Mouse (Mus musculus): ENCODE measurements around the gene Ank2. TPM values are rescaled to one million over a fixed set of nuclear protein-coding genes. Genes with fewer than 3 reads are reported as not detected.
"Not testable (repeated sequence)": the region's sequence is repeated elsewhere in the genome, so short reads cannot be mapped to it uniquely, and the experiment has no call there.

The Ank2 gene
- polyA plus RNA-seq, 1 experiment from 2014 or later, result 4.9 TPM

DNA sequence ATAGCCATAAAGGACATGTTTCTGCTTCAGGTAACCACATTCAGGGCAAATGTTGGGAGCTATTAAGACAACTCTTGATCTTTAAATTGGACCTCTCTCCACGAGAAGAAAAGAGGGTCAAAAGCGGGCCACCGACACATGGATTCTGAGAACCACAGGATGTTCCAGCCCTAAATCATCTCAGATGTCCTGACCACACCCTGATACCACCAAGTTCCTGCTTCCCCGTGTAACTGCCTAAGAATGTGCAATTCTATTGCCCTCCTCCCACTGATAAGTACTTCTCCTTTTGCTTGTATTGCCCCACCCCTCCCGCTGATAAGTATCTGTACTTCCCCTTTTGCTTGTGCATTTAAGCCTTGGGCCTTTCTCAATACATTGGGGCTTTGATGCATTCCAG, 18.8 kb downstream of the Ank2 start:
- H3K36me3 ChIP-seq; ATAC-seq (ENCODE audit: low read depth); H3K4me3 ChIP-seq (replicated peaks); DNase-seq; H3K27me3 ChIP-seq; H3K9ac ChIP-seq; H3K27ac ChIP-seq; H3K4me1 ChIP-seq (replicated peaks); H3K4me2 ChIP-seq; H3K9me3 ChIP-seq (replicated peaks): not testable (repeated sequence)
- 19% methylated on average over 5 of the region's 5 CpGs for WGBS (ENCODE audit: insufficient replicate concordance)

DNA sequence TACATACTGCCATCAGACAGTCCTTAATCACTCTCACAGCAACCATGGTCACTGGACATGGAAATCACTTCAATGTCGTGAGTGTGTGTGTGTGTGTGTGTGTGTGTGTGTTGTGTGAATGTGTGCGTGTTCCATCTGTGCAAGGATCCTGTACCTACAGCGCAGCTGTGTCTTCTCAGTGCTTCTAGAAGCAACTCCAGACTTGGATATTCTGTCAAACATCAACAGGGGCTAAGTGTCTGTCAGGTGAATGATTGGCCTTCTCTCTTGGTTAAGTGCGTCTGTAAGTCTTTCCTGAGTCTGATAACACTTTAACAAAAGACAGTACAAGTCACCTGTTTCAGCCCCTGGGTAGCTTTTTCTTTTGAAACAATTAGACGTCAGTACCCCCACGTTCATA, 25.0 kb downstream of the Ank2 start:
- H3K27ac ChIP-seq, result no peak overlapping the region
- H3K4me3 ChIP-seq (replicated peaks), result no peak overlapping the region
- no peaks in the 10 kb centered on the region for H3K9me3 ChIP-seq (replicated peaks)
- no peak overlapping the region for H3K4me2 ChIP-seq
- ATAC-seq (ENCODE audit: low read depth) (no peak), DNase-seq (no peak)
- peaks cover 8% of the 10 kb centered on the region for H3K4me1 ChIP-seq (replicated peaks)
- H3K27me3 ChIP-seq, result no peaks in the 10 kb centered on the region
- H3K9ac ChIP-seq, result no peak overlapping the region
- no peaks in the 10 kb centered on the region for H3K36me3 ChIP-seq
- WGBS (ENCODE audit: insufficient replicate concordance), result 61% methylated on average over 6 of the region's 6 CpGs

DNA sequence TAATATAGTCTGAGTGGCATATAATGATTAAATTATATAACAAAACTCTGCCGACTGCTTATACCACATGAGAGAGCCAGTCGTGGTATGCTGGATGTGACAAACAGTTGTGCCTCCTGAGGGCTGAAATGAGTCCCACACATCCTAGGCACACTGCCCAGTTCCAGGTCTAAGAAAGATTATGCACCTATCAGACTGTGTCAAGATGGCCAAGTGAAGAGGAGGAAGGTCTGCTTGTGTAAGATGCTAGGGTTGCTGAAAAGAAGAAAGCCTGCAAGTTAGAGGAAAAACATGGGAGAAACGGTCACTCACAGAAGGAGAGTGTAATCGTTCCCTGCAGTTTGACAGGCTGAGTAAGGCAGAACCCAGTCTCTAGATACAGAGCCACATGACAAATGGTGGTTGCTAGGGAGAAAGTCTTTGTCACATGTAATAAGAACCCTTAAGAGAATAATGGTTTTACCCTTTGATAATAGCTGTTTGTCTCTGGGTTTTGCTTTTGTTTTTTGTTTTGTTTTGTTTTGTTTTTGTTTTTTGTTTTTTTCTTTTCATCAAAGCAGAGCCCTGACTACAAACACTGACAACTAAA, 29.9 kb downstream of the Ank2 start:
- Histone ChIP-seq H3K9me3 (replicated peaks) (no peaks in the 10 kb centered on the region), H3K4me1 (replicated peaks) (peaks cover 32% of the 10 kb centered on the region), H3K27me3 (no peaks in the 10 kb centered on the region), H3K36me3 (no peaks in the 10 kb centered on the region), H3K4me3 (replicated peaks) (no peak overlapping the region), H3K27ac (peak overlapping the region; percentile 55; the same call in 1 of the 2 replicates), H3K4me2 (peak overlapping the region; percentile 32; the same call in 1 of the 2 replicates), H3K9ac (no peak overlapping the region)
- peak; percentile 74 for ATAC-seq (ENCODE audit: low read depth)
- DNase-seq, result no peak
- WGBS (ENCODE audit: insufficient replicate concordance), result 36% methylated on average over 4 of the region's 4 CpGs

DNA sequence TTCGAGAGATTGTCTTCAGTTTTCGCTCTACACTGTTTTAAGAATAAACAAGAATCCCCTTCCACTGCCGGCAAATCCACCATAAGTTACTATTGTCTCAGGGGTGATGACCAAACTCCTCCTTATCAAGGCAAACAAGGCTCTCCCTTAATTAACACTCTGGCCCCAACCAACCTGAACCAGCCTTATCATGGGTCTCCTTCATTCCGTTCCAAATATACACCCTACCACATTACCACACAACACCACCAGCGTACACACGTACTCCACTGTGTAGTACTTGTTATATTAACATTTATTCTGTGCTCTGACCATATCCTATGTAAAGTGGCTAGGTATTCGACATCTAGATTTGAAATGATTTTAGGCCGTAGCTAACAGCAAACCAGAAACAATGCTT, 30.6 kb downstream of the Ank2 start:
- Histone ChIP-seq H3K9ac (no peak overlapping the region), H3K36me3 (no peaks in the 10 kb centered on the region), H3K27ac (peak overlapping the region; percentile 55), H3K4me1 (replicated peaks) (peaks cover 32% of the 10 kb centered on the region), H3K4me3 (replicated peaks) (no peak overlapping the region), H3K9me3 (replicated peaks) (no peaks in the 10 kb centered on the region), H3K4me2 (peak overlapping the region; percentile 32), H3K27me3 (no peaks in the 10 kb centered on the region)
- WGBS (ENCODE audit: insufficient replicate concordance), result 34% methylated on average over 8 of the region's 8 CpGs
- peak; percentile 26 for DNase-seq
- ATAC-seq (ENCODE audit: low read depth), result peak; percentile 96

DNA sequence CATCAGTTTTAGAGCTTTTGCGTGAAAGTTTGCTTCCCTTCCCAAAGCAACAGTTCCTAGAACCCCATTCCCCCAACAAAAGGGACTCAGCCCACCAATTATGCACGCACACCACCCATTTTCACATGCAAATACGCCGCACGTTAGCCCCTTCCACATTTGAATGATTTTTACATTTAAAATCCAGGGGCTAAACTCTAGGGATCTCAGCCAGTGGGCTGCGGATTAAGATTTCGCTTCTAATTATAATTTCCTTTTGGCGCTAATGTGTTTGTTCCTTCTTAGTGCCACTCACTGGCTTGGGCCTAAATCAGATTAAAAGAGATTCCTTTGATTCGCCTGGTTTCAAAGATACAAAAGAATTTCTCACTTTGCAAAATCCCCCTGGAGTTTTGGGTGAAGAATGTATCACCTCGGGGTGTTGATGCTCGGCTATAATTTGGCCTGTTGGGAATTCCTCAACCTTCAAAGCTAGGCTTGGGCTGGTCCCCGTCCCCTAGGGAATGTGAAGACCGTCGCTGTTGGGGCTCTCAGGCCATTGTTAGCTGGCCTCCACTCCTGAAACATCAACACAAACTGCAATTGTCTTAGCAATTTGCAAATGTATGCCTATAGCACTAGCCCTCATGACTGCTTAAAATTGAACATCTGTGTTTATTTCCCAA, 35.2 kb downstream of the Ank2 start:
- Histone ChIP-seq H3K36me3 (no peaks in the 10 kb centered on the region), H3K9ac (no peak overlapping the region), H3K4me1 (replicated peaks) (peaks cover 45% of the 10 kb centered on the region), H3K9me3 (replicated peaks) (no peaks in the 10 kb centered on the region), H3K4me3 (replicated peaks) (no peak overlapping the region), H3K4me2 (no peak overlapping the region), H3K27ac (no peak overlapping the region), H3K27me3 (no peaks in the 10 kb centered on the region)
- 68% methylated on average over 14 of the region's 14 CpGs for WGBS (ENCODE audit: insufficient replicate concordance)
- ATAC-seq (ENCODE audit: low read depth) (no peak), DNase-seq (no peak)

DNA sequence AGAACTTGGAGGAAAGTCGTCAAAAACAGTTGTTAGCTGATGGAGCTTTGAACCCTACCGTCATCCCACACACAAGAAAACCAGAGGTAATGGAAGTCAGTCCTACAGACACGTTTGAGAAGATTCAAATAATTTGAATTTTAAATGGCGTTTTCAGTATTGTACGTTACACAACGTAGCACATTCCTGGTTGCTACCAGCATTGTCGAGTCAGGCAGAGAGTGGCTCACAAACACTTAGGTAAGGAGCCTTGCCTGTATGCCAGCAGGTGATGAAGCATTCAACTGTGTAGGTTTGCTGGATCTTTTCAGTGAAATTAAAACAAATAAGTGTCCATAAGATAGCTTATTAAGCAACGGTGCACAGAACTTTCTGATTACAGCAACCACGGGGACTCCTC, 36.0 kb downstream of the Ank2 start:
- Histone ChIP-seq H3K9me3 (replicated peaks) (no peaks in the 10 kb centered on the region), H3K27me3 (no peaks in the 10 kb centered on the region), H3K27ac (no peak overlapping the region), H3K4me3 (replicated peaks) (no peak overlapping the region), H3K36me3 (no peaks in the 10 kb centered on the region), H3K4me2 (no peak overlapping the region), H3K4me1 (replicated peaks) (peaks cover 45% of the 10 kb centered on the region), H3K9ac (no peak overlapping the region)
- 57% methylated on average over 9 of the region's 9 CpGs for WGBS (ENCODE audit: insufficient replicate concordance)
- DNase-seq, result no peak
- no peak for ATAC-seq (ENCODE audit: low read depth)

DNA sequence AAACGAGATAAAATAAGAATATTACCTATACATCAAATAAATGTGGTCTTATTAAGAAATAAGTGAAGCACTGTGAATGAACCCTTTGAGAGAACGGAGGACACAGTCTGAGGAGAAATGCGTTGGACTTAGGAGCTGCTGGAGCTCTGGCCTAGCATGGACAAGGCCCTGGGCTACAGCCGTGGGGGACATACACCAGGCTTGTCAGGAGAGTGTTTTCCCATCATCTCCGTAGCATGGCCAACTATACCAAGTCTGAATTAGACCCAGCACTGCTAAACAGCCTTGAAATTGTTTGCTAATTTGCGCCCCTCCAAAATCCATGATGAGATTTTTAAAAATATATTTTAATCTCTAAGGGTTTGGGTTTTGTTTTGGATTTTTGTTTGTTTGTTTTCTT, 36.7 kb downstream of the Ank2 start:
- Histone ChIP-seq H3K27ac (no peak overlapping the region), H3K4me2 (no peak overlapping the region), H3K27me3 (no peaks in the 10 kb centered on the region), H3K36me3 (no peaks in the 10 kb centered on the region), H3K4me3 (replicated peaks) (no peak overlapping the region), H3K9me3 (replicated peaks) (no peaks in the 10 kb centered on the region), H3K4me1 (replicated peaks) (peaks cover 45% of the 10 kb centered on the region), H3K9ac (no peak overlapping the region)
- ATAC-seq (ENCODE audit: low read depth) (no peak), DNase-seq (no peak)
- WGBS (ENCODE audit: insufficient replicate concordance), result 72% methylated on average over 6 of the region's 6 CpGs

DNA sequence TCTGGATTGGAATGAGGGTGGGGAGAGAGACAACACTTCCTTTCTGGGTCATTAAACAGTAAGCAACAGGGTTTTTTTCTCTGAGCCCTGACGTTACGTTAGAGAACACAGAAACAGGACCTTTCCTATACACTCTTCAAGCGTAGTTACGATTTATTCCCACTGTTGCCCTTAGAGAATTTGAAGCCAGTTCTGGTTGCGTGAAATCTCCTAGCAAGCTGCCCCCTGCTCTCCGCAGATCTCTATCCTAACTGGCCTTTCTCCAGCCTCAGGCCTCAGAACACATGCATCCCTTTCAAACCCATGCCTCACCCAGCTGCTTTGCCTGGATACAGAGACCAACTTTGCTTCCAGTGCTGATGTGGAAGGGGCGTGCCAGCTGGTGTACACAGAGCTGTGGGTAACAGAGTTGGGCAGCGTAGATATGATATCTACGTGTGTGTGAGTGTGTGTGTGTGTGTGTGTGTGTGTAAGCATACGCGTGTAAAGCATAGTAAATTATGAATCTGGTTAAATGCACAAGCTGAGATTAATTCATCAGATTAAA, 38.2 kb downstream of the Ank2 start:
- Histone ChIP-seq H3K27ac (no peak overlapping the region; the same call in 1 of the 2 replicates), H3K4me3 (replicated peaks) (no peak overlapping the region), H3K9ac (no peak overlapping the region), H3K4me2 (no peak overlapping the region), H3K9me3 (replicated peaks) (no peaks in the 10 kb centered on the region), H3K27me3 (no peaks in the 10 kb centered on the region), H3K36me3 (no peaks in the 10 kb centered on the region), H3K4me1 (replicated peaks) (peaks cover 34% of the 10 kb centered on the region)
- no peak for DNase-seq
- peak; percentile 41 for ATAC-seq (ENCODE audit: low read depth)
- 46% methylated on average over 11 of the region's 11 CpGs for WGBS (ENCODE audit: insufficient replicate concordance)

DNA sequence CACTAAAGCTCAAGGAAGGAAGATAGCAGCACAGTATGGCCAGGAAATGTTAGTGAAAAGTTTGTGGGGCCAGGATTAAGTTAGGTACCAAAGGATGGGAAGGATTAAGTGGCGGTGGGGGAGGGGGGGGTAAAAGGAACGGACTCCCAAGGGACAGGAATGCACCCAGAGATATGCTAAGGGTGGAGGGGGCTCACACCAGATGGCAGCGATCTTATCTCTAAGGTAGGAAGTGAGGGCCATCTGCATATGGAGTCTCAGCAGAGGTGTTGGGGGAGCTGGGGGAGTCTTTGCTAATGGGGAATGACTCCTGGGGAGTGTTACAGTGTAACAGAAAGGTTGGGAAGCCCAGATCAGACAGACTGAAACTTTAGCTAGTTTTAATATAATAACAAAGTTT, 39.3 kb downstream of the Ank2 start:
- Histone ChIP-seq H3K4me3 (replicated peaks) (no peak overlapping the region), H3K27me3 (no peaks in the 10 kb centered on the region), H3K27ac (no peak overlapping the region), H3K4me1 (replicated peaks) (peaks cover 34% of the 10 kb centered on the region), H3K4me2 (peak overlapping the region; percentile 6; the same call in 1 of the 2 replicates), H3K36me3 (no peaks in the 10 kb centered on the region), H3K9me3 (replicated peaks) (no peaks in the 10 kb centered on the region), H3K9ac (no peak overlapping the region)
- WGBS (ENCODE audit: insufficient replicate concordance), result 4% methylated on average over 3 of the region's 3 CpGs
- DNase-seq (no peak), ATAC-seq (ENCODE audit: low read depth) (peak; percentile 71)

DNA sequence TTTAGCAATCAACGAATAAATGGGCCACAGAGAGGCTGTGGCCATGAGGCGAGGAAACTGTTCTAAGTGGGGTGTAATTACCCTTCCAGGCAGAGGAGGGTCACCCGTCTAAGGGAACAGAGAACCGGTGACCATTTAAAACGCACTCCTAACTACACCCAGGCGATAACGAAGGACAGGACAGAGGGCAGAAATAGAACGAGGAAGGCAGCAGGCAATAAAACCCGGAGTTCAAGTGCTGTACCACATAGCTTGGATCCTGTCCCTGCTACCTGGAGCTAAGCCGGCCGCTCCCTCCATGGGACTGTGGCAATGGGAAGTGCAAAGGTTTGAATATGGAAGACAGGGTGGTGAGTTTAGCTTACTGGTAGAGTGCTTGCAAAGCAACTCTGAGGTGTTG, 40.2 kb downstream of the Ank2 start:
- Histone ChIP-seq H3K27me3 (no peaks in the 10 kb centered on the region), H3K9me3 (replicated peaks) (no peaks in the 10 kb centered on the region), H3K4me2 (peak overlapping the region; percentile 58), H3K4me3 (replicated peaks) (peak overlapping the region; percentile 29), H3K4me1 (replicated peaks) (peaks cover 34% of the 10 kb centered on the region), H3K36me3 (no peaks in the 10 kb centered on the region), H3K9ac (0 out of 2 replicates have a peak overlapping the region, but pooled peaks have one; percentile 4), H3K27ac (no peak overlapping the region)
- WGBS (ENCODE audit: insufficient replicate concordance), result 20% methylated on average over 11 of the region's 11 CpGs
- no peak for DNase-seq
- ATAC-seq (ENCODE audit: low read depth), result peak; percentile 52

DNA sequence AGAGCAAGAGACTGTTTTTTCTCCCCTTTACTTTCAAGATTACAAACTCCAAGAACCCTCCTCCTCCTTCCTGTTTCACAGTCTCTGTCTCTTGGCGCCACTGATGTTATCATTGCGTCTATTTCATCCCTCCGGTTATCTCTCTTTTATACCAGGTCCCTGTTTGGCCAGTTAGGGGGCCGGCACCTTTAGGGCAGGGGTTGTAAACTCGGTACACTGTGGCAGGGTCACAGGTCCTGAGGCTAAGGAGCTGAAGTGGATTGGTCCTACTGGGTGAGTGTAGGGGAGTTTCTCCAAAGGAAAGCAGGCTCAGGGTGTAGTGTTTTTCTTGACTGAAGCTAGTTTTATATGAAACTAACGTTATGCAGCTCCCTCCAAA, 40.7 kb downstream of the Ank2 start:
- Histone ChIP-seq H3K27ac (no peak overlapping the region; the same call in 1 of the 2 replicates), H3K27me3 (no peaks in the 10 kb centered on the region), H3K4me2 (peak overlapping the region; percentile 58), H3K4me3 (replicated peaks) (peak overlapping the region; percentile 29), H3K9ac (peak overlapping the region; percentile 24; the same call in 1 of the 2 replicates), H3K9me3 (replicated peaks) (no peaks in the 10 kb centered on the region), H3K36me3 (no peaks in the 10 kb centered on the region), H3K4me1 (replicated peaks) (peaks cover 34% of the 10 kb centered on the region)
- ATAC-seq (ENCODE audit: low read depth), result peak; percentile 56
- DNase-seq, result no peak
- WGBS (ENCODE audit: insufficient replicate concordance), result 4% methylated on average over 6 of the region's 6 CpGs

All from liver, embryonic 13.5 days (tissue).